Mouse (Mus musculus): ENCODE results near the gene Gipc2. TPM values are rescaled to one million over a fixed set of nuclear protein-coding genes. Genes with fewer than 3 reads are reported as not detected.
"Not testable (repeated sequence)": the region's sequence is repeated elsewhere in the genome, so short reads cannot be mapped to it uniquely, and the experiment has no call there.

Gipc2 gene
- polyA plus RNA-seq, 1 experiment from 2014 or later, result 12.3 TPM

GRCm38 (mm10) chr3:152203411-152203810, 37.4 kb upstream of the Gipc2 start:
- Histone ChIP-seq H3K4me1 (replicated peaks) (peaks cover 29% of the 10 kb centered on the region), H3K9ac (no peak overlapping the region), H3K27ac (no peak overlapping the region), H3K4me3 (replicated peaks) (no peak overlapping the region), H3K4me2 (no peak overlapping the region), H3K36me3 (0 out of 2 replicates have a peak, but pooled peaks cover 9% of the 10 kb centered on the region), H3K27me3 (no peaks in the 10 kb centered on the region), H3K9me3 (replicated peaks) (no peaks in the 10 kb centered on the region)
- no peak for DNase-seq
- no peak for ATAC-seq (ENCODE audit: low read depth)
- 68% methylated on average over 6 of the region's 6 CpGs for WGBS (ENCODE audit: insufficient replicate concordance)

- Histone ChIP-seq H3K27ac (no peak overlapping the region), H3K4me1 (replicated peaks) (peaks cover 27% of the 10 kb centered on the region), H3K4me2 (no peak overlapping the region), H3K9ac (no peak overlapping the region), H3K9me3 (replicated peaks) (no peaks in the 10 kb centered on the region), H3K27me3 (no peaks in the 10 kb centered on the region), H3K36me3 (0 out of 2 replicates have a peak, but pooled peaks cover 9% of the 10 kb centered on the region), H3K4me3 (replicated peaks) (no peak overlapping the region)
- ATAC-seq (ENCODE audit: low read depth) (no peak), DNase-seq (no peak)
Measured at GRCm38 (mm10) chr3:152202942-152203341, 36.9 kb upstream of the Gipc2 start.

GRCm38 (mm10) chr3:152201651-152202050, 35.6 kb upstream of the Gipc2 start:
- DNase-seq, result no peak
- Histone ChIP-seq H3K9me3 (replicated peaks) (no peaks in the 10 kb centered on the region), H3K27me3 (no peaks in the 10 kb centered on the region), H3K9ac (no peak overlapping the region), H3K4me3 (replicated peaks) (no peak overlapping the region), H3K36me3 (0 out of 2 replicates have a peak, but pooled peaks cover 2% of the 10 kb centered on the region), H3K4me2 (no peak overlapping the region), H3K4me1 (replicated peaks) (peaks cover 33% of the 10 kb centered on the region), H3K27ac (no peak overlapping the region; the same call in 1 of the 2 replicates)
- ATAC-seq (ENCODE audit: low read depth), result no peak
- 84% methylated on average over 2 of the region's 2 CpGs for WGBS (ENCODE audit: insufficient replicate concordance)

- Histone ChIP-seq H3K36me3 (0 out of 2 replicates have a peak, but pooled peaks cover 2% of the 10 kb centered on the region), H3K4me2 (no peak overlapping the region), H3K9ac (no peak overlapping the region), H3K9me3 (replicated peaks) (no peaks in the 10 kb centered on the region), H3K4me1 (replicated peaks) (peaks cover 38% of the 10 kb centered on the region), H3K27me3 (no peaks in the 10 kb centered on the region), H3K4me3 (replicated peaks) (no peak overlapping the region), H3K27ac (peak overlapping the region; percentile 37; the same call in 1 of the 2 replicates)
- DNase-seq (no peak), ATAC-seq (ENCODE audit: low read depth) (no peak)
- WGBS (ENCODE audit: insufficient replicate concordance), result 86% methylated on average over 3 of the region's 3 CpGs
Measured at GRCm38 (mm10) chr3:152201181-152201580, 35.2 kb upstream of the Gipc2 start.

- peaks cover 35% of the 10 kb centered on the region for H3K4me1 ChIP-seq (replicated peaks)
- H3K27me3 ChIP-seq, result no peaks in the 10 kb centered on the region
- peak overlapping the region; percentile 43 for H3K27ac ChIP-seq
- peak overlapping the region; percentile 37 for H3K4me2 ChIP-seq
- H3K4me3 ChIP-seq (replicated peaks), result peak overlapping the region; percentile 23
- no peak for ATAC-seq (ENCODE audit: low read depth)
- H3K9me3 ChIP-seq (replicated peaks), result no peaks in the 10 kb centered on the region
- peak overlapping the region; percentile 33; the same call in 1 of the 2 replicates for H3K9ac ChIP-seq
- DNase-seq, result no peak
- 0 out of 2 replicates have a peak, but pooled peaks cover 2% of the 10 kb centered on the region for H3K36me3 ChIP-seq
- WGBS (ENCODE audit: insufficient replicate concordance), result 61% methylated on average over 3 of the region's 3 CpGs
Measured at GRCm38 (mm10) chr3:152199125-152199524, 33.1 kb upstream of the Gipc2 start.

- Histone ChIP-seq H3K4me2 (peak overlapping the region; percentile 53), H3K9ac (peak overlapping the region; percentile 62), H3K27ac (peak overlapping the region; percentile 94), H3K4me3 (replicated peaks) (peak overlapping the region; percentile 54), H3K4me1 (replicated peaks) (peaks cover 29% of the 10 kb centered on the region)
- not testable (repeated sequence) for H3K9me3 ChIP-seq (replicated peaks); H3K36me3 ChIP-seq; H3K27me3 ChIP-seq
- peak; percentile 67 for DNase-seq
- WGBS (ENCODE audit: insufficient replicate concordance), result 15% methylated on average over 2 of the region's 2 CpGs
- ATAC-seq (ENCODE audit: low read depth), result peak; percentile 85
Measured at GRCm38 (mm10) chr3:152197246-152197645, 31.2 kb upstream of the Gipc2 start.

- Histone ChIP-seq H3K4me3 (replicated peaks) (peak overlapping the region; percentile 75), H3K4me1 (replicated peaks) (peaks cover 47% of the 10 kb centered on the region)
Measured at GRCm38 (mm10) chr3:152193635-152194097, 27.6 kb upstream of the Gipc2 start.

GRCm38 (mm10) chr3:152193177-152193576, 27.1 kb upstream of the Gipc2 start:
- Histone ChIP-seq H3K36me3 (no peaks in the 10 kb centered on the region), H3K4me3 (replicated peaks) (peak overlapping the region; percentile 75), H3K4me1 (replicated peaks) (peaks cover 48% of the 10 kb centered on the region), H3K9me3 (replicated peaks) (no peaks in the 10 kb centered on the region), H3K4me2 (peak overlapping the region; percentile 53), H3K9ac (peak overlapping the region; percentile 88), H3K27ac (peak overlapping the region; percentile 95), H3K27me3 (no peaks in the 10 kb centered on the region)
- ATAC-seq (ENCODE audit: low read depth) (no peak), DNase-seq (no peak)
- 2% methylated on average over 7 of the region's 7 CpGs for WGBS (ENCODE audit: insufficient replicate concordance)

More at GRCm38 (mm10) chr3:152193635-152194097, 27.6 kb upstream of the Gipc2 start:
- Histone ChIP-seq H3K9me3 (replicated peaks) (no peaks in the 10 kb centered on the region), H3K27me3 (no peaks in the 10 kb centered on the region), H3K27ac (peak overlapping the region; percentile 95), H3K36me3 (no peaks in the 10 kb centered on the region), H3K9ac (peak overlapping the region; percentile 88), H3K4me2 (peak overlapping the region; percentile 53)
- DNase-seq (peak; percentile 87), ATAC-seq (ENCODE audit: low read depth) (peak; percentile 94)
- WGBS (ENCODE audit: insufficient replicate concordance), result under 1% methylated on average over 17 of the region's 17 CpGs

- H3K9ac ChIP-seq, result peak overlapping the region; percentile 89
- no peak for DNase-seq
- ATAC-seq (ENCODE audit: low read depth), result no peak
Measured at GRCm38 (mm10) chr3:152192238-152192931, 26.4 kb upstream of the Gipc2 start.

GRCm38 (mm10) chr3:152191791-152192237, 25.8 kb upstream of the Gipc2 start:
- peaks cover 10% of the 10 kb centered on the region for H3K36me3 ChIP-seq
- H3K4me3 ChIP-seq (replicated peaks), result peak overlapping the region; percentile 79
- H3K4me2 ChIP-seq, result peak overlapping the region; percentile 75
- no peaks in the 10 kb centered on the region for H3K9me3 ChIP-seq (replicated peaks)
- H3K9ac ChIP-seq, result peak overlapping the region; percentile 89
- 7% methylated on average over 6 of the region's 6 CpGs for WGBS (ENCODE audit: insufficient replicate concordance)
- DNase-seq (peak; percentile 17), ATAC-seq (ENCODE audit: low read depth) (peak; percentile 61)
- H3K27me3 ChIP-seq, result no peaks in the 10 kb centered on the region
- H3K27ac ChIP-seq, result peak overlapping the region; percentile 79
- peaks cover 42% of the 10 kb centered on the region for H3K4me1 ChIP-seq (replicated peaks)

More at GRCm38 (mm10) chr3:152192238-152192931, 26.4 kb upstream of the Gipc2 start:
- Histone ChIP-seq H3K9me3 (replicated peaks) (no peaks in the 10 kb centered on the region), H3K4me2 (peak overlapping the region; percentile 75), H3K27ac (peak overlapping the region; percentile 79), H3K27me3 (no peaks in the 10 kb centered on the region), H3K36me3 (peaks cover 7% of the 10 kb centered on the region; the same call in 1 of the 2 replicates), H3K4me3 (replicated peaks) (peak overlapping the region; percentile 79), H3K4me1 (replicated peaks) (peaks cover 47% of the 10 kb centered on the region)
- WGBS (ENCODE audit: insufficient replicate concordance), result 10% methylated on average over 9 of the region's 11 CpGs

GRCm38 (mm10) chr3:152190679-152191477, 24.8 kb upstream of the Gipc2 start:
- peak overlapping the region; percentile 43 for H3K27ac ChIP-seq
- 51% methylated on average over 9 of the region's 9 CpGs for WGBS (ENCODE audit: insufficient replicate concordance)

More at GRCm38 (mm10) chr3:152190679-152191477, 24.8 kb upstream of the Gipc2 start:
- ATAC-seq (ENCODE audit: low read depth) (0 out of 2 replicates have a peak, but pooled peaks have one; percentile 25), DNase-seq (no peak)
- Histone ChIP-seq H3K36me3 (peaks cover 19% of the 10 kb centered on the region), H3K4me2 (peak overlapping the region; percentile 75), H3K27me3 (no peaks in the 10 kb centered on the region), H3K4me3 (replicated peaks) (peak overlapping the region; percentile 79), H3K9me3 (replicated peaks) (no peaks in the 10 kb centered on the region), H3K4me1 (replicated peaks) (peaks cover 37% of the 10 kb centered on the region), H3K9ac (peak overlapping the region; percentile 89)
